Mouse (Mus musculus): ENCODE results near the gene 1700001C02Rik. TPM values are rescaled to one million over a fixed set of nuclear protein-coding genes. Genes with fewer than 3 reads are reported as not detected.
A peak's percentile ranks its signal among the peaks of the same experiment; 100 is the strongest.

Gene 1700001C02Rik
- total RNA-seq, 1 experiment: not detected

DNA sequence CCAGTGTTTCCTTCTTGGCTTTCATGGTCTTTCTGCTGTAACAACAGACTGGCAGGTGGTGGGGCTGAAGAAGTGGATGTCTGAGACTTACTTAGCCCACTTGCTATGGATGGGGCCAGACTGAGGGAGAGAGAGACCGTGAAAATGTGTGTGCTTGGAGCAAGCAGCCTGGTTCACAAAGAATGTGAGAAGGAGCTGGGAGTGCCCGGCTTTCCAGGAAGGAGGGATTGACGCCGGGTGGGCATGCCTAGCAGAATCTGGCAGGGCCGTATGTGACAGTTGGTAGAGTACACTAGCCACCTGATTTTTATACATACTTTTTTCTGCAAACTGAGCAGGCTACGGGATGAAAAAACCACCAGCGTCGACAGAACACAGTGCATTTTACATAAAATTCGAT, 468 bp downstream of the 1700001C02Rik start:
- Histone ChIP-seq H3K27ac (ENCODE audit: insufficient read depth, low read depth, low read length, poor library complexity, severe bottlenecking) (no peak overlapping the region), H3K36me3 (ENCODE audit: control insufficient read depth, insufficient read depth, low read length, poor library complexity, severe bottlenecking) (no peaks in the 10 kb centered on the region), H3K4me1 (ENCODE audit: control insufficient read depth in 2 of 2, insufficient read depth in 2 of 2, low read length in 2 of 2, poor library complexity in 1 of 2) (peaks cover 8 to 20% of the 10 kb centered on the region in 2 experiments; a peak in 3 of 4 replicates), H3K9me3 (ENCODE audit: control insufficient read depth, insufficient read depth, low read depth, low read length) (no peaks in the 10 kb centered on the region), H3K4me3 (ENCODE audit: insufficient read depth in 1 of 2, low read depth in 1 of 2, low read length in 2 of 2, poor library complexity in 1 of 2, severe bottlenecking in 1 of 2) (peak overlapping the region; percentile 41 to 51; a peak in 3 of 4 replicates), H3K9ac (ENCODE audit: insufficient read depth, low read depth, low read length, poor library complexity, severe bottlenecking) (0 out of 2 replicates have a peak overlapping the region, but pooled peaks have one; percentile 6)
- TF ChIP-seq ZNF384 (IDR thresholded peaks at IDR 0.05; ENCODE audit: low read depth, low read length) (no peak), MAFK (IDR thresholded peaks at IDR 0.05; ENCODE audit: insufficient read depth, low read depth, low read length) (no peak), CHD2 (IDR thresholded peaks at IDR 0.05; ENCODE audit: low read depth, low read length) (no peak), ZC3H11A (IDR thresholded peaks at IDR 0.05; ENCODE audit: borderline replicate concordance, low read depth, low read length) (no peak)
- in situ Hi-C loops (cut with MboI; ENCODE audit: low sequenced_read_pairs in 2 of 2, unreplicated experiment in 2 of 2): no loop called here
- DNase-seq (ENCODE audit: low read depth, low spot score): no peak

- in situ Hi-C loops (cut with MboI; ENCODE audit: low sequenced_read_pairs in 2 of 2, unreplicated experiment in 2 of 2): no loop called here
- Histone ChIP-seq H3K9me3 (ENCODE audit: control insufficient read depth, insufficient read depth, low read depth, low read length) (no peaks in the 10 kb centered on the region), H3K9ac (ENCODE audit: insufficient read depth, low read depth, low read length, poor library complexity, severe bottlenecking) (no peak overlapping the region; the same call in 1 of the 2 replicates), H3K4me3 (ENCODE audit: insufficient read depth in 1 of 2, low read depth in 1 of 2, low read length in 2 of 2, poor library complexity in 1 of 2, severe bottlenecking in 1 of 2) (peak overlapping the region; percentile 15 to 45), H3K36me3 (ENCODE audit: control insufficient read depth, insufficient read depth, low read length, poor library complexity, severe bottlenecking) (no peaks in the 10 kb centered on the region), H3K4me1 (ENCODE audit: control insufficient read depth in 2 of 2, insufficient read depth in 2 of 2, low read length in 2 of 2, poor library complexity in 1 of 2) (peaks cover 8 to 18% of the 10 kb centered on the region in 2 experiments; a peak in 3 of 4 replicates), H3K27ac (ENCODE audit: insufficient read depth, low read depth, low read length, poor library complexity, severe bottlenecking) (no peak overlapping the region)
- TF ChIP-seq ZC3H11A (IDR thresholded peaks at IDR 0.05; ENCODE audit: borderline replicate concordance, low read depth, low read length): no peak
- TF ChIP-seq HCFC1 (IDR thresholded peaks at IDR 0.05; ENCODE audit: borderline replicate concordance, insufficient read depth, low read length): no peak
- no peak for TF ChIP-seq MAFK (IDR thresholded peaks at IDR 0.05; ENCODE audit: insufficient read depth, low read depth, low read length)
- no peak for TF ChIP-seq ZNF384 (IDR thresholded peaks at IDR 0.05; ENCODE audit: low read depth, low read length)
- no peak for TF ChIP-seq CHD2 (IDR thresholded peaks at IDR 0.05; ENCODE audit: low read depth, low read length)
- peak; percentile 66 for DNase-seq (ENCODE audit: low read depth, low spot score)
These were observed 4.6 kb downstream of the 1700001C02Rik start for GRCm38 (mm10) chr5:30470454-30470853.

- Histone ChIP-seq H3K4me3 (ENCODE audit: insufficient read depth in 1 of 2, low read depth in 1 of 2, low read length in 2 of 2, poor library complexity in 1 of 2, severe bottlenecking in 1 of 2) (no peak overlapping the region), H3K4me1 (ENCODE audit: control insufficient read depth in 2 of 2, insufficient read depth in 2 of 2, low read length in 2 of 2, poor library complexity in 1 of 2) (peaks cover 5 to 13% of the 10 kb centered on the region in 2 experiments; a peak in 3 of 4 replicates), H3K9me3 (ENCODE audit: control insufficient read depth, insufficient read depth, low read depth, low read length) (no peaks in the 10 kb centered on the region), H3K36me3 (ENCODE audit: control insufficient read depth, insufficient read depth, low read length, poor library complexity, severe bottlenecking) (no peaks in the 10 kb centered on the region), H3K27ac (ENCODE audit: insufficient read depth, low read depth, low read length, poor library complexity, severe bottlenecking) (no peak overlapping the region), H3K9ac (ENCODE audit: insufficient read depth, low read depth, low read length, poor library complexity, severe bottlenecking) (no peak overlapping the region)
- no peak for TF ChIP-seq ZNF384 (IDR thresholded peaks at IDR 0.05; ENCODE audit: low read depth, low read length)
- TF ChIP-seq CHD2 (IDR thresholded peaks at IDR 0.05; ENCODE audit: low read depth, low read length): no peak
- TF ChIP-seq MAFK (IDR thresholded peaks at IDR 0.05; ENCODE audit: insufficient read depth, low read depth, low read length): no peak
- no peak for DNase-seq (ENCODE audit: low read depth, low spot score)
- in situ Hi-C loops (cut with MboI; ENCODE audit: low sequenced_read_pairs in 2 of 2, unreplicated experiment in 2 of 2): no loop called here
These were observed 6.3 kb downstream of the 1700001C02Rik start for GRCm38 (mm10) chr5:30472148-30472547.

GRCm38 (mm10) chr5:30476534-30476933, 10.7 kb downstream of the 1700001C02Rik start:
- no peak overlapping the region for H3K4me3 ChIP-seq (ENCODE audit: insufficient read depth in 1 of 2, low read depth in 1 of 2, low read length in 2 of 2, poor library complexity in 1 of 2, severe bottlenecking in 1 of 2)
- peak; percentile 56 for DNase-seq (ENCODE audit: low read depth, low spot score)
- in situ Hi-C loops (cut with MboI; ENCODE audit: low sequenced_read_pairs in 2 of 2, unreplicated experiment in 2 of 2): no loop called here
- H3K4me1 ChIP-seq (ENCODE audit: control insufficient read depth in 2 of 2, insufficient read depth in 2 of 2, low read length in 2 of 2, poor library complexity in 1 of 2): no peaks in the 10 kb centered on the region
- H3K36me3 ChIP-seq (ENCODE audit: control insufficient read depth, insufficient read depth, low read length, poor library complexity, severe bottlenecking): no peaks in the 10 kb centered on the region
- no peak overlapping the region for H3K9ac ChIP-seq (ENCODE audit: insufficient read depth, low read depth, low read length, poor library complexity, severe bottlenecking)
- no peak overlapping the region for H3K27ac ChIP-seq (ENCODE audit: insufficient read depth, low read depth, low read length, poor library complexity, severe bottlenecking)
- TF ChIP-seq MAFK (IDR thresholded peaks at IDR 0.05; ENCODE audit: insufficient read depth, low read depth, low read length) (no peak), ZNF384 (IDR thresholded peaks at IDR 0.05; ENCODE audit: low read depth, low read length) (no peak), CHD2 (IDR thresholded peaks at IDR 0.05; ENCODE audit: low read depth, low read length) (no peak), ZC3H11A (IDR thresholded peaks at IDR 0.05; ENCODE audit: borderline replicate concordance, low read depth, low read length) (peak; percentile 41; the same call in 1 of the 2 replicates)
- no peaks in the 10 kb centered on the region for H3K9me3 ChIP-seq (ENCODE audit: control insufficient read depth, insufficient read depth, low read depth, low read length)

DNA sequence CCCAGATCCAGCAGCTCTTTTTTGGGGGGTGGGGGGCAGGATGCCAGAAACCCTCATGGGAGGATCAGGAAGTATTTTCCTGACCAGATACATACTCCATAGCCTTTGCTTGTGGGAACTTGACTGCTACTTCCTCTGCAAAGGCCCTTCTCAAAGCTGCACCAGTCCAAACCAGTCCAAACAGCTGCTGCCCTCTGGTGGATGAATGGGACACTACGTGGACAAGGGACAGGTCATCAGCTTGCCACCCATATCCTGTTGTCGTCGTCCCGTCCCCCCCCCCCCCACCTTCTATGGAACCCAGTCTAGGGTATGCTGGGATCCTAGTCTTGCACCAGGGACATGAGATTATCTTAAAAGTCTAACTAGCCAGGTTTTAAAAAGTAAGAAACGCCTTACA, 16.5 kb downstream of the 1700001C02Rik start:
- no peak for DNase-seq (ENCODE audit: low read depth, low spot score)
- 0 out of 2 replicates have a peak, but pooled peaks have one; percentile 27 for TF ChIP-seq ZC3H11A (IDR thresholded peaks at IDR 0.05; ENCODE audit: borderline replicate concordance, low read depth, low read length)
- TF ChIP-seq CHD2 (IDR thresholded peaks at IDR 0.05; ENCODE audit: low read depth, low read length): no peak
- no peak for TF ChIP-seq MAFK (IDR thresholded peaks at IDR 0.05; ENCODE audit: insufficient read depth, low read depth, low read length)
- Histone ChIP-seq H3K4me3 (ENCODE audit: insufficient read depth in 1 of 2, low read depth in 1 of 2, low read length in 2 of 2, poor library complexity in 1 of 2, severe bottlenecking in 1 of 2) (no peak overlapping the region), H3K27ac (ENCODE audit: insufficient read depth, low read depth, low read length, poor library complexity, severe bottlenecking) (no peak overlapping the region), H3K9ac (ENCODE audit: insufficient read depth, low read depth, low read length, poor library complexity, severe bottlenecking) (no peak overlapping the region), H3K36me3 (ENCODE audit: control insufficient read depth, insufficient read depth, low read length, poor library complexity, severe bottlenecking) (no peaks in the 10 kb centered on the region), H3K4me1 (ENCODE audit: control insufficient read depth in 2 of 2, insufficient read depth in 2 of 2, low read length in 2 of 2, poor library complexity in 1 of 2) (no peaks in the 10 kb centered on the region), H3K9me3 (ENCODE audit: control insufficient read depth, insufficient read depth, low read depth, low read length) (no peaks in the 10 kb centered on the region)
- in situ Hi-C loops (cut with MboI; ENCODE audit: low sequenced_read_pairs in 2 of 2, unreplicated experiment in 2 of 2): no loop called here
